Mouse (Mus musculus) common myeloid progenitor, adult 5-6 weeks (primary cell): ENCODE results near the gene Vrtn. TPM values are rescaled to one million over a fixed set of nuclear protein-coding genes. Genes with fewer than 3 reads are reported as not detected.

Experiments
- ATAC-seq: replicated peaks from 2 replicates; pipeline ENCODE4 v1.8.0; 2016; ENCODE audit warnings: low read depth, mild to moderate bottlenecking, moderate TSS enrichment, inconsistent platforms; ENCODE audit not compliant: poor library complexity, severe bottlenecking
- total RNA-seq: library from RNA; stranded (forward); fragments of 200-1000, 187-1606 nt; gene quantifications from 2 replicates; pipeline ENCODE4 v1.2.3, GENCODE M21; 2017

The Vrtn gene
- total RNA-seq: not detected in 2 replicates

DNA sequence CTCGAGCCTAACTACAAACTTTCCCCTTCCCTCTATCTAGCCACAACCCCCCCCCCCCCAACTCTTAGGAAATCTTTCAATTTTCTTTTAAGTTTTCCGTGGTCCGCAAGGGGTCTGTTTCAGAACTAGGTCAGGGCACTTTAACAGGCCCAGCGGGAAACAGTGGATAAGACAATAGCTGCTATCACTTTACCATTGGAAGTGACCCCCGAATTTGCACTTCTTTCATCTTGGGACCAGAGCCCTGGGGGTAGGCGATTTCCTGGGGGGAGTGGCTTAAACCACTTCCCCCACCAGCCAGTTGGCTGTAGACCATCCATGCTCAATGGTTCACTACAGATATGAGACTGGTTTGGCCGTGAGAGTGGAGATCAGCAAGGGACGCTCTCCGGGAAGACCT, at the start of gene Vrtn:
Vrtn (plus strand) TSS at position 366 of the 400 bp plus-strand sequence.
- ATAC-seq: 0 out of 2 replicates have a peak, but pooled peaks have one; percentile 48

DNA sequence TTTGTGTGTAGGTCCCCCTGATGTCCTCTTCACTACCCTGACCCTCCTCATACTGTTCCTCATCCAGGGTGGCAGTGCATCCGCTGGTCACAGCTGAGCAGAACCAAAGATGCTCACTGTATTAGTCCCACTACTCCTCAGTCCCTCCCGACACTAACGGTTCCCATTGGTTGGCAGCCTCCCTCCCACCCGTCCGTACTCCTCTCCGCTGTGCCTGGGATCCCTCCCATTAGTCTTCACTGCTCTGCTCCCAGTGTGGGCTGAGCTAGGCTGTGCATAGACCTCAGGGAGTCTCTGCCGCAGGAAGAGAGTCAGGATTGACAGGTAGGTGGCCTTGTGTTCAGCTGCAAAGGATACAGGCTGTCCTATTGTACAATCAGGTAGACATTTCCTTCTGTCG, 42.5 kb upstream of the Vrtn start:
- no peak for ATAC-seq

DNA sequence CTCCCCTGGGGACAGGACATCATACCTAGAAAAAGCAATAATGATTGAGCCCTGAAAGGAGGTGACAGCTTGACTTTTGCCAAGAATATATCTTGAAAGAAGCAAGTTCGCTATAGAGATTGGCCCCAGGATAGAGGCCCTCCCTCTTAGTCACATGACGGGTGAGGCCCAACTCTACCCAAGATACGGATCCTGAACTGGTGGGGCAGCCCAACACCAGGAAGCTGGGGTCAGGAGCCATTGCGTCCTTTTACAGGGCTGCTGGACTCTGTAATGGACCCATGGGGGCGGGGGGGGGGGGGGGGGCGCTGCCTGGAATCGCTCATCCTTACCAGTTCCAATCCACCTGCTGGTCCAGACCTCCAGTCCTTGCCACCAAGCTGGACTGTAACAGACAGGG, 36.8 kb upstream of the Vrtn start:
- ATAC-seq: no peak

DNA sequence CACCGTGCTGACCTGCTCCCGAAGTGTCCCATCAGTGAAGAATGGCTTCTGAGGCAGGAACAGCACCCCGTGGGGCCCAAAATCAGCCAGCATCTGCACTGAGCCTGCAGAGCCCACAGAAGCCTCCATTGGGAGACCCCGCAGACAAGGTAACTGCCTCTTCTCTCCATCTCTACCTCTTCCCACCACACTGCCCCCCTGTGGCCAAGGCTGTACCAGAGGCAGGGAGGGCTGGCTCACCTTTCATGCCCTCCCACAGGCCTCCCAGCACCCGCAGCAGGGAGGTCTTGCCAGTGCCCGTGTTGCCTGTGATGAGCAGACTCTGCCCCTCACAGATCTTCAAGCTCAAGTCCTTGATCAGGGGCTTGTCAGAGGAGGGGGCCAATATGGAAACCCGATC, 35.0 kb upstream of the Vrtn start:
- 0 out of 2 replicates have a peak, but pooled peaks have one; percentile 39 for ATAC-seq

DNA sequence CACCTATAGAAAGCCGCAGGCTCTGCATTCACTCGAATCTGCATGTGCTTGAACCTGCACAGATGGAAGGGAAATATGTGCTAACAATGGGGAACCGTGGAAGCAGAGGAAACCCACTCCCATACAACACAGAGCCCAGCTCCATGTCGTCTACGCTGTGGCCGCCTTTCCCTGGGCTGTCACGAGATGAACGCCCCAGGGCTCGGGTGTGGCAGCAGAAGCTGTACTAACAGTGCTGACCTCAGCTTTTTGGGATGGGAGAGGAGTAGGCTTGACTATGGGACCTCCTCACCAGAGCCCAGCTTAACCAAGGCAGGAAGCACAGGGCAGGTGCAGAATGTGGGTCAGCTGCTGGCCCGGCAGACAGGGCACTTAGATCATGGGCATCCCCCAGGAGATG, 29.1 kb upstream of the Vrtn start:
- ATAC-seq: no peak

DNA sequence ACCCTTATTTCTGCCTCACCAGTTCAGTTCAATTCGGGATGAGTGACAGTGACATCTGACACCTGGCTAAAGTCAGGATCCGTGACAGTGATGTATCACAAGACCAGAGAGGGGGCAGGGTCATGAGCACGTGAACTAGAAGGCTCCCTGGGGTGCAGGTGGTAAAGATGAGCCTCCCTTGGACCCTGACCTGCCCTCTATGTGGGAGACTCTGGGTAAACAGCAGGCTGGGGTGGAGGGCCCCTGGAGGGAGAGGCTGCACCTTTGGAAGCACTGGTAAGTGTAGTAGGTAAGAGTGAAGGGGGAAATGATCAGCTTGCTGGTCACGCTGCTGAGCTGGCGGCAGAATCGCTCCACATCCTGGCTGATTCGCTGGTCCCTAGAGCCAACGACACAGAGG, 28.3 kb upstream of the Vrtn start:
- no peak for ATAC-seq

DNA sequence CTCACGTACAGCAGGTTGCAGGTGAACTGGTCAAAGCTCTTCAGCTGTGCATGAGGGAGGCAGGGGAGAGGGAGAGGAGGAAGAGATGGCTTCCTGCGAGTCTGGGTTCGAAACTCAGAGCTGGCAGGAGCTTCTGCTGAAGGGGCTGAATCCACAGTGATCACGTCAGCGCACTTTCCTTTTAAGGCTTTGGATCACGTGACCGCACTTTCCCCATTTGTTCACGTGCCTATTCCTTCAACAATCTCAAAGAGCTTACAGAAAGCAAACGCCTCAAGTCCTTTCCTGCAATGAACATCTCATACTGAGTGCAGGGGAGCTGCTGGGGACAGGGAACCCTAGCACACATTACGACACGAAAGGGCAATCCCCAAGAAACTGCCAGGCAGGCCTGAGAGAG, 26.8 kb upstream of the Vrtn start:
- no peak for ATAC-seq

DNA sequence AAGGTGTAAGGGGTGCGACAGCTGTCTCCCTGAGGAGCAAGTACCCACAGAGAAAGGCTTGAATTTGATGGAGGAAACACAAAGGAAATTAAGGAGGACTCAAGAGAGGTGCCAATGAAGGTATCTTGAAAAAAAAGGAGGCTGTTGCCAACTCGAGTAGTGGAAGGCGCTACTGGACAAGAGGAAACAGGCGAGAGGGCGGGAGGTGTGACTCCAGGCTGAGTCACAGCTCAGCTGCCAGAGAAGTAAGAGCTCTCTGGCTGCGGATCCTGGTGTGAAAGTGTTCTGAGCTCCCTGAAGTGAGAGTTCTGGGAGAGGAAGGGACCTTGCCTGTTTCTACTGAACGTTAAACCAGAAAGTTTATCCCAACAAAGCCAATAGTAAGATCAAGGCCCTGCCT, 26.3 kb upstream of the Vrtn start:
- no peak for ATAC-seq

DNA sequence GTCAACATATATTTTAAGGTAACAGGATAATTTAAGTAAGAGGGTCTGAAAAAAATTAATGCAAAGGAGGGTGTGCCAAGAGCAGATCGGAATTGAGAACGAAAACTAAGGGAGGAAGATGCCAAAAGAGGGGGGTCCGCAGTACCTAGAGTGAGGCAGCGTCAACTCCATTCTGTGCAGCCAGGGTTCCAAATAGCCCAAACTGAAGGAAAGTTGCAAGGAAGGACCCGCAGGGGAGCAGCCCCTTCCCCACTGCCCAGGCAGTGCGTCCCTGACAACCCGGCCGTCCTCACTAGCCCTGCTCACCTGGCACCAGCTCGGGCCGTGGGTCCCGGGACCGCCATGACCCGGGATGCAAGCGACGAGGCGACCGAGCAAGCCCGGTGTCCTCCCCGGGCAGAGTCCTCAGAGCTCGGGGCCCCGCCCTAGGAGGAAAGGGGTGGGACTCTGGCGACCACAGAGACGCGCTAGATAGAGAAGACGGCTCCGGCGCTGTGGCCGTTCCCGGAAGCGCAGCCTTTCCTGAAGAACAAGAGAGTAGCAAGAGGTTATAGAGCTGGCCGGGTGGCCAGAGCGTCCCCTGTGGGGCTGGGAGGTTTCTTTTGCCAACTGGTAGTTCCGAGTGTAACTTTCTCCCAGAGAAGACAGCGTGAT, 23.7 kb upstream of the Vrtn start, which contains the start of gene Abcd4:
Abcd4 (minus strand) TSS at position 437 of the 654 bp plus-strand sequence.
- peak; percentile 99 for ATAC-seq

DNA sequence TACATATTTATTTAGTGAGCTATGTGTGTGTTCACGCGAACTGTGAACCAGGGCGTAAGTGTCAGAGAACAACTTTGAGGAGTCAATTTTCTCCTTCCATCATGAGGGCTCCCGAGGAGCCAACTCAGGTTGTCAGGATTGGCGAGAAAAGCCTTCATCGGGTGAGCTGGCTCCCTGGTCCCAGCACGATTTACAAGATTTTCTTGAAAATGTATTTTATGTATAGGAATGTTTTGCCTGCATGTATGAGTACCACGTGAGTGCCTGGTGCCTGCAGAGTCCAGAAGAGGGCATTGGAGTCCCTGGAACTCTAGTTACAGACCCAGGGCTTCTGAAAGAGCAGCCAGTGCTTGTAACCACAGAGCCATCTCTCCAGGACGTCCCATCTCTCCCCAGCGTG, 23.2 kb upstream of the Vrtn start:
- ATAC-seq: peak; percentile 34

DNA sequence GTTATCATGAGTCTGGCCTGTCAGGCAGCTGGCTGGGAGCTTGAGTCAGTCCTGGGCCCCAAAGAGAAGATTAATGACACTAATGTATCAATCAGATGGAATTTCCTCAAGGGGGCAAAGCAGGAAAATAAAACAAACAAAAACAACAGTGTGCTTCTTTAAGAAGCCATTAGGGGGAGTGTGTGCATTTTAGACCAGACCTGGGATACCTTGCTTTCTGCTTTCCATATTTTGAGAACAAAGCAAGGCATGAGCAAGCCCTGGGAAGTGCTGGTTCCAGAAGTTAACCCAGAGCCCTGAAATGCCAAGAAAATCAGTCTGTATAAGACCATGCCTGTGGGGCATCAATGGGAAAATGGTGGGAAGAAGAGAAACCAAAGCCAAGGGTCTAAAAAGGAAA, 19.8 kb upstream of the Vrtn start:
- ATAC-seq: 0 out of 2 replicates have a peak, but pooled peaks have one; percentile 16

DNA sequence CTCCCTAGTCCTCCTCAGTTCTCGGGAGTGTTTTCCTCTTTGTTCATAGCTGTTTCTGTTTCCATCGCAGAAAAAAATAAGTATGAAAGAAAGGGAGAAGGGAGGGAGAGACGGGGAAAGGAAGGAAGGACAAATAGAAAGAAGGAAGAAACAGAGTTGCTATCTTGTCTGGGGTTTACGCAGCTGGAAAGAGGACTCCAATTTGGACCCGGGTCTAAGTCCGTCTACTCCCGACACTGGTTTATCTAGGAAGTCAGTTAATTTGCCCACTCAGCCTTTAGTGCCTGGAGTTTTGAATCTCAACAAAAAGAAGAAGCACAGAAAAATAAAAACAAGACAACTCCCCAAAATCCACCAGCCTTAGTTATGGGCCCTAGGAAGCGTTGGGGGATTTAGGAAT, 16.2 kb upstream of the Vrtn start:
- no peak for ATAC-seq

DNA sequence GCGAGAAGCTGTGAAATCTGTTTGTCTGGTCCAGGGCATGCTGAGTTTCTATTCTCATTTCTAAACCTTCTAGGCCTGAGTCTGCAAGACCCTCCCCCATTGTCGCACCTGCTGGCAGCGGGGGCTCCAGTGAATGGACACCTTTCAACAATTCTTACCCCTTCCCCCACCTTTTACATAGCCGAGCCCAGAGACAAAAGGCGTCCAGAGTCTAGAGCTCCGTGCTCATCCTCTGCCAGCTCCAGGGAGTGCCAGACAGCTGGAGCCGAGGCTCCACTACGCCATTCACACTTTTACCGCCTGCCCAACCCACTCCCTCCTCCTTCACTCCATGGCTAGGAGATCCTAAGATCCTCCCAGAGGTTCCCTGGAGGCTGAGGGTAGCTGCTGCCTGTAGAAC, 15.7 kb upstream of the Vrtn start:
- ATAC-seq: no peak

DNA sequence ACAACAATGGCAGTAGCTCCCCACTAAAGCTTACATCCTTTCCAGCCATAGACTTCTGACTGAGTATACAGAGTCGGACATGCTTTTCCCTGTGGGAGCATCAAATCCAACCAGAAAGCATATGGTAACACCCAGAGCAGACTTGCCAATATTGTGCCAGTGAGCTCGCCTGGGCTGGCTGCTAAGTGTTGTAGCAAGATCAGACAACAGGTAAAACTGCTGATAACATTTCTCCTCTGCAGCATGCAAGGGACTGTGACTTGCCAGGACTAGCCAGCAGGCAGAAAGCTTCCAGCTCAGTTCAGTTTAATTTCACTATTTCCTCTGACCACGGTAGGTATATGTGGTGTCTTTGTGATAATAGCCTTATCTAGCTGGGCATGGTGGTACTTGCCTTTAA, 9.0 kb upstream of the Vrtn start:
- ATAC-seq: no peak

DNA sequence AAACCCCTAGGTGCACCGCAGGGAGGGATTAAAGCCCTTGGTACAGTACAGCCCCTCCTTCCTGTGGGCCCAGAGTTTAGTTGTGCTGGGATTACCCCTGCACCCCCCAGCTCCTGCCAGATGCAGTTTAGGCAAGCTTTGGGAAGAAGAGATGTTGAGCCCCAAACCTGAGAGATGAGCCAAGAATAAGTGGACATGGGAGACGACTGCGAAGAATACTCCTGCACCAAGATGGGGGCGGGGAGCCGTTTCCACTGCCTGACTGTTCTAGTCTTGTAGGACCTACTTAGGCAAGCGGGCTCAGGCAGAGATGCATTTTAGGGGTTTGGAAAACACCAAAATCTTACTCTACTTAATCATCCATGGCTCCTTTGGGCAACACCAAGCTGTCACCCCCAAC, 566 bp upstream of the Vrtn start:
- no peak for ATAC-seq

DNA sequence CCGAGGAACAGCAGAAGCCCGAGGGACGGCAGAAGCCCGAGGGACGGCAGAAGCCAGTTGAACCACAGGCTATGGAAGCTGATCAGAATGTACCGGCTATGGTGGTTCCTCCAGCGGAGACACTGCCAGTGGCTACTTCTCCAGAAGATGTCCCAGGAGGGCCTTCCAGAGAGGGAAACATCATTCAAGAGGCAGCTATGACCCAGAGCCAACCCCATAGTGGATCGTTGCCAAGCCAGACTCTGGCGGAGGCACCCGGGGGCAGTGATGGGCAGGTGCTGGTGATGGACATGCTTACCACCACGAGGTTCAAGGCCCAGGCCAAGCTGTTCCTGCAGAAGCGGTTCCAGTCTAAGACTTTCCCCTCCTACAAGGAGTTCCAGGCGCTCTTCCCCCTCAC, 9.4 kb downstream of the Vrtn start:
- ATAC-seq: no peak

DNA sequence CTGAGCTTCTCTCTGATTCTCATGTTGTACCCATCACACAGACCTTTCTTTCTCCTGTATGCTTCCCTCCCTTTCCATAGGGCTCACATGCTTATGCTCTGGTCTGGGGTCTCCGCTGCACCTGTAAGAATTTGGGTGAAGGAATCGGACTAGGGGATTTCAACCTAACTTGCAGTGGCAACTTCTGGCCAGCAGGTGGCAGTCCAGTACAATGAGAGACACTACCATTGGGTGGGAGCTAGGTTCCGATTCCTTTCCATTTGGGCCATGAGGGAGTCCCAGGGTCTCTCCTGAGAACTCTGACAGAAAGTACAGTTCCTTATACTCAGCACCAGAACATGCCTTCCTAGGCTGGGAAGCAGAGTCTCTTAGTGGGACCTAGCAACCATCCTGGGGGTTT, 13.1 kb downstream of the Vrtn start:
- ATAC-seq: peak; percentile 81

DNA sequence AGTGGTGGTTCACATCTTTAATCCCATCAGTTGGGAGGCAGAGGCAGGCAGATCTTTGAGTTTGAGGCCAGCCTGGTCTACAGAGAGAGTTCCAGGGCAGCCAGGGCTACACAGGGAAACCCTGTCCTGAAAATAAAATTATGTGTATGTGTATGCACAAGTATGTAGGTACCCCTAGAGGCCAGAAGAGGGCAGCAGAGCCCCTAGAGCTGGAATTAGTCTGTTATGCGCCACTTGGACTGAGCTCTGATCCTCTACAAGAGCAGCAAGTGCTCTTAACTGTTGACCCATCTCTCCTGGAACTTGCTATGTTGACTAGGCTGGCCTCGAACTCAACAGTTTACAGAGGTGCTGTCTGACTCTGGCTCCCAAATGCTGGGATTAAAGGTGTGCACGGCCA, 29.7 kb downstream of the Vrtn start:
- ATAC-seq: 0 out of 2 replicates have a peak, but pooled peaks have one; percentile 39

DNA sequence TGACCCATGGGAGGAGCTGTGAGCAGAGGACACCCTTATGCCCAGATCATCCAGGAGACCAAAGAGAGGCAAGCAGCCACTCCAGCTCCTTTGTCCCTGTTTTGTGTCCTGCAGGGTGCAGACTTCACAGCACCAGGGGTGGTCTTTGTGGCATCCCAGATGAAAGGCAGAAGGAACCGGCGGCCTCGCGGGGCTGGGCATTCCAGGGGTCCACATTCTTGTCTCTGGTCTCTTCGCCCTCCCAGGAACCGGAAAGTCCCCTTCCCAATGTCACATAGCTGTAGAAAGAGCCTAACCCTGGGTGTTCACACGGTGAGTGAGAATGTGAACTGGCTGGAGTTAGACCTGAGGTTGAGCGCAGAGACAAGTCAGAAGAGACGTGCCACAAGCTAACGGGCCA, 30.8 kb downstream of the Vrtn start:
- ATAC-seq: no peak

DNA sequence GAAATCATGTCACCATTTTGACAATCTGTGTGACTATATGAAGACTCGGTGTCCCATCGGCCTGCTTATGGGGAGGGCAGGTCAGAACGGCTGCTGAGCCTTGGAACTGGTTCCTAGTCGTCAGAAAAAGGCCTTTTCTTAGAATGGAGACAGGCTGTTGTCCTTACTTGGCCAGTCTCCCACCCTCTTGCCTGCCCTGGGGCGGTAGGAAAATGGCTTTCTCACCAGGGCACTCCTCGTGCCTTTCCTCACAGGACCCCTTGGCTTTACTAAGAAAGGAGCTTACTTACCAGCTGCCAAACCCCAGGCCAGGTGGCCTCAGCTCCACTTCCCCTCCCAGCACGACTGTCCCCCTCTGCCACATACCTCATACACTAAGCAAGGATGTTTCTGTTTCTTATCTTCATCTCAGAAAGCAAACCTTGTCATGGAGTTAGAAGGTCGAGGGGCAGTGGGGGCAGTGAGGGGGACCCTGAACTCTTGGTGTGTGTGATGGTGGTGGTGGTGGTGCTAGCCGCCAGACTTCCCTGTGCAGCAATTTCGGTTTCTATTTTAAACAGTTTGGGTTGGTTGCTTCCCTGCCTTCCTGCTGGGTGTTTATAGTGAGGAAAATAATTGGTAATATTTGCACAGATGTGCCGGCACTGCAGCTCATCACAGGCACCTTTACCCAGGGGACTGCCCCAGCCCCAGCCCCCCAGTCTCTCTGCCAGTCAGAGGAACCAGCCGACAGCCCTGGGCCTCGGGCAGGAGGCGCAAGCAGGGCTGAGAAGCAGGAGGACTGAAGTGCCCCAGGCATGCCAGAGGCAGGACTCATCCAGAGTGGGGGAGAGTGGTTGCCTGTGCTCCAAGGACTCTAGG, 34.1 kb downstream of the Vrtn start:
- ATAC-seq: peak; percentile 42; the same call in 1 of the 2 replicates

DNA sequence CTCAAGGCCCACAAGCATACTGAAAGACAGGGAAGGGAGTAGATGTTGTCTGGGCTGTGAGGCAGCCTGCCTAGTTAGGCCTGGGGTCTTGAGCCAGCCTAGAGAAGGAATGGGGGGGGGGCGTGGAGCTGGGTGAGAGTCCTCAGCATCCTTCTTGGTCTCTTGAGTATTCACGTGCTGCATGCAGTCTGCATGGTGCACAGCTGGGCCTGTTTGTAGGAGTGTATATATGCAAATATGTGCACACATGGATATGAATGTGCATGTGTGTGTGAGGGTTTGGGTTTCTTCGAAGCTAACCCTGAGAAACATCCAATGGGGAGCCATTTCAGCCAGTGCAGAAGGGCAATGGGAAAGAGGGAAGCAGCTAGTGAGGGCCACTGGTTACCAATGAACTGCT, 35.2 kb downstream of the Vrtn start:
- ATAC-seq: no peak
